Mouse (Mus musculus): Measurements from ENCODE around the gene H2afz. TPM values are rescaled to one million over a fixed set of nuclear protein-coding genes. Genes with fewer than 3 reads are reported as not detected.
A peak's percentile ranks its signal among the peaks of the same experiment; 100 is the strongest.

H2afz gene
- polyA plus RNA-seq, 1 experiment: not detected

DNA sequence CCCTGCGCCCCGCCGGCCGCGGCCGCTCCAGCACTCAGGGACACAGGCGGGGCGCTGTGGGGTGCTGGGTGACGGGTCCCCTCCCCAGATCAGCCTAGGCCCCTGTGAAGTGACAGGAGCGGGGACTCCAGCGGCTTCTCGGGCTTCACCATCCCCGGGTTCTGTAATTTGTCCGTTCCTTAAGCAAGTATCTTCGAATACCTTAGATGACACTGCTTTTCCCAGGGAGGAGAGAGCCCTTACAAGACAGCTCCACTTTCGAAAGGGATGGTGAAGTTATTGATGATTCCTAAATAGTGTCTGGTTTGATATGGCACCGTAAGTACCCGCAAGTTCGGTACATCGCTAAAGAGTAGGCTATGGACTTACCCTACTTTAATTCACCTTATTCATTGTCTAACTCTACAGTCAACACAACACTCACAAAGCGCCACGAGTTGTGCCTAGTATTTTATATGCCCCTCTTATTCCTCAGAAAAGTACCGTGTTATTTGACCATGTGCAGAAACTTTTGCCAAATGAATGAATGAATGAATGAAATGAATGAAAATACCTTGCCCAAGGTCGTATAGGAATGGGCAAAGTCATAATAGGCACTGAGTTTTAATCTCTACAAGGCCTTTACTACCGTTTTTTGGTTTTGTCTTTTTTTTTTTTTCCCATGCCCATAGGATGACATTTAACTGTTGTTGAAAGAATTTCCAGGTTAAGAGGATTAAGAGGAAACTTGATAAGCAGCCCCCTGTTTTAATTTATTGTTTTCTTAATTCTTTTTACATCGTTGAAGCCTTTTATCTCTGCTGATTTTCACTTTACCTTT is 4.0 kb downstream of the H2afz start:
- WGBS: 2% methylated on average over 26 of the region's 26 CpGs

DNA sequence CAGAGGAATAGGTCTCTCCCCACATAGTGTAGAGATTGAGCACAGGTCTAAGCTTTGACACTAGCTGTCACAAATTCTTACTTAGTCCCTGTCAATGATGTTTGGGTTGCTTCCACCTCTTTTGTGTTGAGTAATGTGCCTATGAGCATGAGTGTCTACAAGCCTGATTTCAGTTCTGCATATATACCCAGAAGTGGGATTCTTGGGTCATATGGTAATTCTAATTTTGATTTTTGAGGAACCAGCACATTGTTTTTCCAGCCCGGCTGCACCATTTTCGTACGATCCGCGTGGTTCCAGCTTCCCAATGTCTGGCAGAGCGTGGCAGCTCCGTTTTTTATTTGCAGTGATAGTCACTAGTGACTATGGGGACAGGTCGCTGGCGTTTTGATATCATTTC is 5.1 kb downstream of the H2afz start:
- Histone ChIP-seq H3K4me3 (ENCODE audit: insufficient read depth, low read depth, low read length) (no peak overlapping the region), H3K27ac (ENCODE audit: insufficient read depth, low read depth, low read length) (no peak overlapping the region), H3K4me1 (ENCODE audit: control insufficient read depth, insufficient read depth, low read length) (peaks cover 6% of the 10 kb centered on the region; the same call in 1 of the 2 replicates)
- 97% methylated on average over 9 of the region's 9 CpGs for WGBS
- TF ChIP-seq CTCF (IDR thresholded peaks at IDR 0.05; ENCODE audit: insufficient read depth, low read depth, low read length) (no peak), POLR2A (IDR thresholded peaks at IDR 0.05; ENCODE audit: insufficient read depth, low read depth, low read length) (no peak)

More for the DNA sequence above, 4.0 kb downstream of the H2afz start:
- Histone ChIP-seq H3K4me3 (ENCODE audit: insufficient read depth, low read depth, low read length) (peak overlapping the region; percentile 97), H3K27ac (ENCODE audit: insufficient read depth, low read depth, low read length) (peak overlapping the region; percentile 97), H3K4me1 (ENCODE audit: control insufficient read depth, insufficient read depth, low read length) (peaks cover 6% of the 10 kb centered on the region; the same call in 1 of the 2 replicates)
- no peak for TF ChIP-seq CTCF (IDR thresholded peaks at IDR 0.05; ENCODE audit: insufficient read depth, low read depth, low read length)
- no peak for TF ChIP-seq POLR2A (IDR thresholded peaks at IDR 0.05; ENCODE audit: insufficient read depth, low read depth, low read length)

DNA sequence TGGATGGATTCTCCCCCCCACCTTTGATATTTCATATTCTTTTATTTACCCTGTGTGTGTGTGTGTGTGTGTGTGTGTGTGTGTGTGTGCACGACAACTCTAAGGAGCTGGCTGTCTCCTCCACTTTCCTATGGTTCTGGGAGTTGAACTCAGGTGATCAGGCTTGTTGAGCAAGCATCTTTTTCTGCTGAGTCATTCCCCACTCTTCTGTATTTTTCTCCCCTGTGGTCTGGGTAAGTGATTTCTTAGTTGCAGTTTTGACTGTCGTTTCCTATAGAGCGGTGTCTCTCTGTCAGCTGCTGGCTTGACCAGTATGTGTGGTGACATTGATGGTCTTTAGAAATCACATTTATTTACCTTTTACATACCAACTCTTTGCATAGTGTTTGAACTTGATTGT is 15.0 kb downstream of the H2afz start:
- H3K27ac ChIP-seq (ENCODE audit: insufficient read depth, low read depth, low read length): no peak overlapping the region
- WGBS: 84% methylated on average over 3 of the region's 3 CpGs
- H3K4me3 ChIP-seq (ENCODE audit: insufficient read depth, low read depth, low read length): no peak overlapping the region
- no peaks in the 10 kb centered on the region; the same call in 1 of the 2 replicates for H3K4me1 ChIP-seq (ENCODE audit: control insufficient read depth, insufficient read depth, low read length)
- no peak for TF ChIP-seq CTCF (IDR thresholded peaks at IDR 0.05; ENCODE audit: insufficient read depth, low read depth, low read length)
- TF ChIP-seq POLR2A (IDR thresholded peaks at IDR 0.05; ENCODE audit: insufficient read depth, low read depth, low read length): no peak

DNA sequence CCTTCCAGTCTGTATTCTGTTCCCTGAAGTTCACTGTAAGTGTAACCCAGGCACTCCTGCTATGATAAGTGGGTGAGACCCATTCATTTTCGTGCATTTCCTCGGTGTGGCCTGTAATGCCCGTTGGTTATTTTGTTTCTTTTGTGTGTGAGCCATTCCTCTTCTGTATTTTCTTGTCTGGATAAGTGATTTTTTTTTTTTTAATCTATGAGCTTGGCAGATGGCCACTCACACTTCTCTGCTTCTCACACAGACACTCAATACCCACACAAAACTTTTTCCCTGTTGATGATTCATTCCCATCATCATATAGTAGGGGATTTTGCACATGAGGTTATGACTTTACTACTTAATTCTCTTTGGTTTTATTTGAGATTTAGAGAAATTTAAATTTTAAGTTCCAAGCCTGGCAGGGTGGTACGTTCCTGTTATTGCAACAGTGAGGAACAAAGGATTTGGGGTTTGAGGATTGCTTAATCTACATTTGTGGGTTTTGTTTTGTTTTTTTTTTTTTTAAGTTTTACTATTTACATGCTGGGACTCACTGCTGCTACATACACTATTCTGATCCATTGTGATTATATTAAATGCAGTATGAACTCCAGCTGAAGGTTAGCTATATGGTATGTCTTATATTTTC is 15.9 kb downstream of the H2afz start:
- Histone ChIP-seq H3K27ac (ENCODE audit: insufficient read depth, low read depth, low read length) (no peak overlapping the region), H3K4me3 (ENCODE audit: insufficient read depth, low read depth, low read length) (no peak overlapping the region), H3K4me1 (ENCODE audit: control insufficient read depth, insufficient read depth, low read length) (no peaks in the 10 kb centered on the region; the same call in 1 of the 2 replicates)
- 39% methylated on average over 4 of the region's 4 CpGs for WGBS
- TF ChIP-seq CTCF (IDR thresholded peaks at IDR 0.05; ENCODE audit: insufficient read depth, low read depth, low read length) (no peak), POLR2A (IDR thresholded peaks at IDR 0.05; ENCODE audit: insufficient read depth, low read depth, low read length) (no peak)

DNA sequence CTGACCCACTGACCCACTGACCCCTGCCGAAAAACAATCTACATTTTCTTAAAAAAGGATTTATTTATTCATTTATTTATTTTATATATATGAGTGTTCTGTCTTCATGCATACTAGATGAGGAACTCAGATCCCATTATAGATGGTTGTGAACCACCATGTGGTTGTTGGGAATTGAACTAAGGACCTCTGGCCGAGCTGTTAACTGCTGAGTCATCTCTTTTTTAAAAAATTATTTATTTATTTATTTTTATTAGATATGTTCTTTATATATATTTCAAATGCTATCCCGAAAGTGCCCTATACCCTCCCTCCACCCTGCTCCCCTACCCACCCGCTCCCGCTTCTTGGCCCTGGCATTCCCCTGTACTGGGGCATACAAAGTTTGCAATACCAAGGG is 16.8 kb downstream of the H2afz start:
- H3K27ac ChIP-seq (ENCODE audit: insufficient read depth, low read depth, low read length): no peak overlapping the region
- no peak overlapping the region for H3K4me3 ChIP-seq (ENCODE audit: insufficient read depth, low read depth, low read length)
- no peaks in the 10 kb centered on the region; the same call in 1 of the 2 replicates for H3K4me1 ChIP-seq (ENCODE audit: control insufficient read depth, insufficient read depth, low read length)
- no peak for TF ChIP-seq POLR2A (IDR thresholded peaks at IDR 0.05; ENCODE audit: insufficient read depth, low read depth, low read length)
- no peak for TF ChIP-seq CTCF (IDR thresholded peaks at IDR 0.05; ENCODE audit: insufficient read depth, low read depth, low read length)
- 98% methylated on average over 5 of the region's 5 CpGs for WGBS

DNA sequence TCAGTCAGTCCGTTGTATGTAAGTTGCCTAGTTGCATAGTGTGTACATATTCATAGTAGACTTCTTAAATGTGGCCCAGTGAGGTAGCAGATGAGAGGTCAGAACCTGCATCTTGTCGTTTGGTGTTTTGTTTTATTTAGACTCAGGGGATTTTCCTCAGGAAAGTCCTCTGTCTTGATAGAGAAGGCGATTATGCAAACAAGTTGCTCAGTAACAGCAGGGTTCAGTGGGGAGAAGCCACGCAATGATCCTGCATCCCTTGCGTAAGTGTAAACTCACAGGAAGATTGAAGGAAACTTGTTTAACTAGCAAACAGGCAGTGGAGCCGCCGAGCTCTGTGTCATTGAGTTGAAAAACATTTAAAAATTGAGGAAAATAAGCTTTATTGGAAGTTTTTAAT is 23.7 kb downstream of the H2afz start:
- no peak for TF ChIP-seq CTCF (IDR thresholded peaks at IDR 0.05; ENCODE audit: insufficient read depth, low read depth, low read length)
- TF ChIP-seq POLR2A (IDR thresholded peaks at IDR 0.05; ENCODE audit: insufficient read depth, low read depth, low read length): no peak
- Histone ChIP-seq H3K4me1 (ENCODE audit: control insufficient read depth, insufficient read depth, low read length) (peaks cover 9% of the 10 kb centered on the region), H3K4me3 (ENCODE audit: insufficient read depth, low read depth, low read length) (no peak overlapping the region), H3K27ac (ENCODE audit: insufficient read depth, low read depth, low read length) (no peak overlapping the region)
- WGBS: 56% methylated on average over 7 of the region's 7 CpGs

DNA sequence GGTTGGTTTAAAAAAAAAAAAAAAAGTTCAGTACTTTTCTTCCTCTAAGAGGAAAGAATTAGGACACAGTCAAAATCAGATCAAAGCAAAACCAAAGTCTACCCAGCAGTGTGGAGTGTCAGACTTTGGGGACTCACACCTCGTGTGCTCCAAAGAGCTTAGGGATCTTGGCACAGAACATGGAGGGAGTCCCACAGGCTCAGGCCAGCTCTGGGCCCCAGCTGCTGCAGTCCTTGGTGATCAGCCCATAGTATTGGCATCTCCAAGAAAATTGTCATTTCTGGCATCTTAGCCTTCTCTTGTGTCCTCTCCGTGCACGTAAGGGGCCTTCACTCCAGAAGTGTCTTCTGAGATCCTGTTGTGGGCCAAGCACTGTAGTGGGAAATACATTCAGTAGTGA is 26.8 kb downstream of the H2afz start:
- TF ChIP-seq CTCF (IDR thresholded peaks at IDR 0.05; ENCODE audit: insufficient read depth, low read depth, low read length) (no peak), POLR2A (IDR thresholded peaks at IDR 0.05; ENCODE audit: insufficient read depth, low read depth, low read length) (no peak)
- WGBS: 57% methylated on average over 3 of the region's 3 CpGs

DNA sequence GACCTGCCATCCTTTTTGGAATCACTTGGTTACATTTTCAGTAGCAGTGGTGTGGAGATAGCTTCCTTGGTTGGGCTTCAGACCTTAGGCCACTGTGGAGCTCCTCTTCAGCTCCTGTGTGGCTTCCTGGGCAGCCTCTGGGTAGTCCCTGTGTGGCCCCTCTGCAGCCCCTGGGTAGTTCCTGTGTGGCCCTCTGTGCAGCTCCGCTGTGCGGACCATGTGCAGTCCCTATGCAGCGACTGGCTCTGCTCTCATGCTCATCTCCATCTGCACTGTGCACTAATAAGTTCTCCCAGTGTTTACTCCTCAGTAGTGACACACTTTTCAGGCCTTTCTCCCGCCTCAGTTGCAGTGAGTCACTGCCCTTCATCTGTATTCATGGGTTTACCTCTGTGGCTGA is 27.8 kb downstream of the H2afz start:
- no peak overlapping the region for H3K4me3 ChIP-seq (ENCODE audit: insufficient read depth, low read depth, low read length)
- H3K4me1 ChIP-seq (ENCODE audit: control insufficient read depth, insufficient read depth, low read length): peaks cover 9% of the 10 kb centered on the region
- 78% methylated on average over 4 of the region's 4 CpGs for WGBS
- no peak overlapping the region for H3K27ac ChIP-seq (ENCODE audit: insufficient read depth, low read depth, low read length)
- TF ChIP-seq CTCF (IDR thresholded peaks at IDR 0.05; ENCODE audit: insufficient read depth, low read depth, low read length): no peak
- no peak for TF ChIP-seq POLR2A (IDR thresholded peaks at IDR 0.05; ENCODE audit: insufficient read depth, low read depth, low read length)

More for the DNA sequence above, 26.8 kb downstream of the H2afz start:
- Histone ChIP-seq H3K4me1 (ENCODE audit: control insufficient read depth, insufficient read depth, low read length) (peaks cover 9% of the 10 kb centered on the region), H3K4me3 (ENCODE audit: insufficient read depth, low read depth, low read length) (no peak overlapping the region), H3K27ac (ENCODE audit: insufficient read depth, low read depth, low read length) (no peak overlapping the region)

DNA sequence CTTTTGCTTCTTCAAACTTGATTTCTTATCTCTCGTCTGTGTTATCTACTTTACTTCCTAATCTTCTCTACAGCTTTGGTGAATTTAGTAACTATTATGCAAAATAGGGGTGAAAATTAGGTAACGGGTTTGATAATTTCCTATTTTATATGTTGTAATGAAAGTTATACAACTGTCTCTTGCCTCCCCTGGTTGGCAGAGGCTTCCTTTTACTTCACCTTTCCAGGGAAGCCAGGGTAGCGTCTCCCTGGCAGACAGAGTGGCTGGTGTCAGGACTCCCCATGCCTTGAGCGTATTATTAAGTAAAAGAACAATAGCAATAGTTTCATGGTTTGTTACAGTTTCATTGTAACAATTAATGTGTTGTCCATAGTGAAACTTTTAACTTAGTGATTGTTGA is 29.5 kb downstream of the H2afz start:
- TF ChIP-seq CTCF (IDR thresholded peaks at IDR 0.05; ENCODE audit: insufficient read depth, low read depth, low read length) (no peak), POLR2A (IDR thresholded peaks at IDR 0.05; ENCODE audit: insufficient read depth, low read depth, low read length) (no peak)
- 94% methylated on average over 4 of the region's 4 CpGs for WGBS
- H3K4me3 ChIP-seq (ENCODE audit: insufficient read depth, low read depth, low read length): no peak overlapping the region
- peaks cover 6% of the 10 kb centered on the region; the same call in 1 of the 2 replicates for H3K4me1 ChIP-seq (ENCODE audit: control insufficient read depth, insufficient read depth, low read length)
- H3K27ac ChIP-seq (ENCODE audit: insufficient read depth, low read depth, low read length): no peak overlapping the region
